Comparison of ENCODE assay signal across 9 mouse cellular contexts in the genomic region with DNA sequence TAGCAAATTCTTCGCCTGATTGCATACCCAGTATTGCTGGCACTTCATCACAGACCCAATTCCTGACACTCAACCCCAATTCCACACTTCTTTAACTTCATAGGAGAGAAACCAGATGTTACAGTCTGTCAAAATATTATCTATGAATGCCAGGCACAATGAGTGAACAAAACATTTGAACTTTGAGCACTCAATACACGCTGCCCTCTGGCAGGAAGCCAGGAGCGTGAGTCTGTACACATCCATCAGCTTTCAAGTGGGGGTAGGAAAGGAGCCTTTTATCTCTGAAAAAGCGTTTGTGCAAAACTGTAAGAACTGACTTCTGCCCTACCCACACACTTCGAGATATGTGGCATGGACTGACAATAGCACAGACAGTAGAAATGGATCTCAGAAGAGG. TPM values are rescaled to one million over a fixed set of nuclear protein-coding genes. Genes with fewer than 3 reads are reported as not detected.
DNase-seq lines count a peak whose midpoint lies in the region; ATAC-seq lines count a peak whose summit lies in the region.
"Had no signal": no experiment of that assay in that cellular context is flagged by ENCODE, and none has a peak within 500 bp of the region (broad histone marks: within the 10 kb centered on the region; RNA-seq: fewer than 3 reads in every experiment).

No protein-coding gene starts in this region.

- peak; percentile 12 for DNase-seq in ovary, adult 18-20 months (ENCODE audit: low spot score)
- DNase-seq in ovary, postnatal 14 days (ENCODE audit: low spot score), result no peak
- DNase-seq in thymus, postnatal 36 days, result peak; percentile 39 to 57
- no peak for DNase-seq in midbrain, embryonic 11.5 days (ENCODE audit: low spot score, missing footprints)

- peak overlapping the region; percentile 34 for H3K27ac ChIP-seq in heart, embryonic 15.5 days
- no peak overlapping the region for H3K27ac ChIP-seq in liver, embryonic 15.5 days (replicated peaks)
- no peak overlapping the region for H3K27ac ChIP-seq in midbrain, embryonic 11.5 days (ENCODE audit: low read depth, low read length)

- H3K4me1 ChIP-seq in heart, embryonic 15.5 days (replicated peaks), result peaks cover 32% of the 10 kb centered on the region
- H3K4me1 ChIP-seq in liver, embryonic 15.5 days (replicated peaks), result peaks cover 8% of the 10 kb centered on the region; the same call in 1 of the 2 replicates
- no peaks in the 10 kb centered on the region for H3K4me1 ChIP-seq in midbrain, embryonic 11.5 days (ENCODE audit: control insufficient read depth, insufficient read depth, low read length)

- H3K4me3 ChIP-seq in heart, embryonic 15.5 days, result no peak overlapping the region
- H3K4me3 ChIP-seq in liver, embryonic 15.5 days (replicated peaks), result no peak overlapping the region
- H3K4me3 ChIP-seq in midbrain, embryonic 11.5 days (ENCODE audit: low read depth, low read length), result no peak overlapping the region
- H3K4me3 ChIP-seq: erythroblast, embryonic 14.5 days had no signal

- 0 out of 2 replicates have a peak, but pooled peaks cover 6% of the 10 kb centered on the region for H3K36me3 ChIP-seq in heart, embryonic 15.5 days
- H3K36me3 ChIP-seq in liver, embryonic 15.5 days (replicated peaks), result no peaks in the 10 kb centered on the region
- H3K36me3 ChIP-seq in midbrain, embryonic 11.5 days (ENCODE audit: control insufficient read depth, insufficient read depth, low read length), result no peaks in the 10 kb centered on the region

- ATAC-seq in heart, embryonic 15.5 days (replicated peaks; ENCODE audit: insufficient number of reproducible peaks, insufficient read depth, low FRiP score, low read depth), result peak; percentile 54; the same call in 1 of the 2 replicates
- peak; percentile 48; the same call in 1 of the 2 replicates for ATAC-seq in liver, embryonic 15.5 days (ENCODE audit: insufficient read depth)
- no peak for ATAC-seq in midbrain, embryonic 11.5 days (ENCODE audit: low FRiP score)
- ATAC-seq in cerebellum, adult (ENCODE audit: insufficient number of reproducible peaks, low FRiP score, low TSS enrichment), result no peak
- no peak for ATAC-seq in erythroblast, adult 5-6 weeks (replicated peaks; ENCODE audit: low FRiP score, poor library complexity, severe bottlenecking)

- WGBS in heart, embryonic 15.5 days, result 6% methylated on average over 5 of the region's 5 CpGs
- 13% methylated on average over 5 of the region's 5 CpGs for WGBS in liver, embryonic 15.5 days (ENCODE audit: insufficient replicate concordance)
- 78% methylated on average over 5 of the region's 5 CpGs for WGBS in midbrain, embryonic 11.5 days

- H3K27me3 ChIP-seq in heart, embryonic 15.5 days, result peaks cover 17% of the 10 kb centered on the region
- peaks cover 37% of the 10 kb centered on the region for H3K27me3 ChIP-seq in liver, embryonic 15.5 days
- peaks cover 28% of the 10 kb centered on the region for H3K27me3 ChIP-seq in midbrain, embryonic 11.5 days (ENCODE audit: control insufficient read depth, insufficient read depth, low read length)

- 0 out of 2 replicates have a peak overlapping the region, but pooled peaks have one; percentile 5 for H3K4me2 ChIP-seq in heart, embryonic 15.5 days
- H3K4me2 ChIP-seq in liver, embryonic 15.5 days, result no peak overlapping the region
- no peak overlapping the region for H3K4me2 ChIP-seq in midbrain, embryonic 11.5 days

- no peak overlapping the region for H3K9ac ChIP-seq in heart, embryonic 15.5 days
- no peak overlapping the region for H3K9ac ChIP-seq in liver, embryonic 15.5 days
- H3K9ac ChIP-seq in midbrain, embryonic 11.5 days (ENCODE audit: low read length), result no peak overlapping the region

- H3K9me3 ChIP-seq in heart, embryonic 15.5 days (replicated peaks), result no peaks in the 10 kb centered on the region
- no peaks in the 10 kb centered on the region for H3K9me3 ChIP-seq in liver, embryonic 15.5 days (replicated peaks)
- no peaks in the 10 kb centered on the region for H3K9me3 ChIP-seq in midbrain, embryonic 11.5 days (ENCODE audit: control insufficient read depth, low read length)

RNA-seq across cellular contexts. Expression of a gene that starts 4.0 kb away (rescaled TPM):
- 16.1 and 16.2 TPM in 2 replicates for polyA plus RNA-seq in heart, embryonic 15.5 days (2015; fragmentation: Nextera tagmentation; extraction: Ambion mirVana)
- 2.1 and 2.4 TPM in 2 replicates for polyA plus RNA-seq in liver, embryonic 15.5 days (2015; fragmentation: Nextera tagmentation; extraction: Ambion mirVana)
- polyA plus RNA-seq in midbrain, embryonic 11.5 days (2014; fragmentation: Nextera tagmentation; extraction: Ambion mirVana), result 6.6 and 8.2 TPM in 2 replicates
- not detected in 2 replicates for total RNA-seq in erythroblast, adult 5-6 weeks (2015; ENCODE audit: low replicate concordance)
- not detected in 2 replicates for total RNA-seq in erythroblast, adult 5-6 weeks (2017; ENCODE audit: low replicate concordance)
- polyA plus RNA-seq: erythroblast, embryonic 14.5 days had no signal

RNA-seq across cellular contexts. Expression of a gene that starts 59.7 kb away (rescaled TPM):
- 1,301 and 1,466 TPM in 2 replicates for polyA plus RNA-seq in heart, embryonic 15.5 days (2015; fragmentation: Nextera tagmentation; extraction: Ambion mirVana)
- 19.5 and 19.7 TPM in 2 replicates for polyA plus RNA-seq in liver, embryonic 15.5 days (2015; fragmentation: Nextera tagmentation; extraction: Ambion mirVana)
- polyA plus RNA-seq in midbrain, embryonic 11.5 days (2014; fragmentation: Nextera tagmentation; extraction: Ambion mirVana), result 363 and 385 TPM in 2 replicates
- total RNA-seq in erythroblast, adult 5-6 weeks (2015; ENCODE audit: low replicate concordance), result 6.3 and 12.3 TPM in 2 replicates
- 6.0 and 11.8 TPM in 2 replicates for total RNA-seq in erythroblast, adult 5-6 weeks (2017; ENCODE audit: low replicate concordance)
- polyA plus RNA-seq: erythroblast, embryonic 14.5 days had no signal

Comparison
In these comparisons a context has a peak if more than half of its experiments do, and no peak if none do; other contexts are left out.
1. DNase-seq: peak in ovary, adult 18-20 months (single experiment) and thymus, postnatal 36 days (2 of 2); none in ovary, postnatal 14 days (single experiment) and midbrain, embryonic 11.5 days (single experiment).
2. ATAC-seq: peak in heart, embryonic 15.5 days (single experiment) and liver, embryonic 15.5 days (single experiment); none in midbrain, embryonic 11.5 days (single experiment), cerebellum, adult (single experiment) and erythroblast, adult 5-6 weeks (single experiment).
3. RNA of a gene that starts 59.7 kb away (polyA plus RNA-seq): 1,301 to 1,466 TPM in heart, embryonic 15.5 days and 363 to 385 TPM in midbrain, embryonic 11.5 days; 19.5 to 19.7 TPM in liver, embryonic 15.5 days; every median in the first group is over 10 times any median in the second.